Mouse (Mus musculus): ENCODE data around the gene Asb16.

Gene Asb16

DNA sequence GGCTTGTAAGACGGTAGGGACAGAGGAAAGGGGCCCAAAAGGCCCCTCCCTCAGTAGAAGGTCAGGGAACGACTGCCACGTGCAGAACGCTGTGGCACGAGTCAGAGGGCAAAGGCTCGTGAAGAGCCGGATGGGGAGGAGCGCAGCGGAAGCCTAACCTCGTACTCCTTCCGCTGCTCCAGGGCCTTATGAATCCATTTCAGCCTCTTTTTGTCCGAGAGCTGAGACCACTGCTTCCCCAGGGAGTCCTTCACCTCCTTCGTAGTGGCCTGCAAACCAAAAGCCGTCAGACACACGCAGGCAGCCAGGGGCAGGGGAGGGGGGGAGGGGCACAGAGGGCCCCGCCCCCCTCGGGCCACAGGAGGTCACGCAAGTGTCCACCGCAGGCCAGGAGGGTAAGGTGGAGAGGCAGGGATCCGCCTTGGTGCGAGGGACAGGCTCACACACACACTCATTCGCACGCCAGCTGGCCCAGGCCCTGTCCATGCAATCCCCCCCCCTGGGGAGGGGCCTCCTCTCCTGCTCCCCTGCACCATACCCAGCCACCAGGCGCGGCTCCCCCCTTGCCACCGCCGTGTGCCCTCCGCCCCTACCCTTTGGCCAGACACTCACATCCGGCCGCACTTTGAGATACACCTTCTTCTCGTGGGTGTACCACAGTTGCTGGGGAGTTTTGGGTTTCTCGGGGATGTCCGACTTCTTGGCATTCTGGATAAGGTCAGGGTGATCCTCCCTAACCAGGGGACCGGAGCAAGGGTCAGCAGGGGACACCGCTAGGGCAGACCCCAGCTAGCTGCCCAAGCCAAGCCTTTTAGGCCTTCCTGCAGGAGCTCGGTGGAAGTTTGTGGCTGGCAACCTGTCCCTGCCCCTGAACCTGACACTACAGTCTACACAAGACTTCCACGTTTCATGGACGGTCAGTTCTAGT is 42.5 kb downstream of the Asb16 start:
- DNase-seq (ENCODE audit: low spot score in 2 of 2), result no peak

- DNase-seq (ENCODE audit: low spot score in 2 of 2), result no peak
These were observed 43.4 kb downstream of the Asb16 start for GRCm38 (mm10) chr11:102311966-102312365.

- DNase-seq (ENCODE audit: low spot score in 2 of 2), result no peak
These were observed 44.0 kb downstream of the Asb16 start for GRCm38 (mm10) chr11:102312586-102312985.

- DNase-seq (ENCODE audit: low spot score in 2 of 2), result no peak
These were observed 45.8 kb downstream of the Asb16 start for GRCm38 (mm10) chr11:102314321-102314720.

GRCm38 (mm10) chr11:102315690-102316571 is 47.4 kb downstream of the Asb16 start:
- no peak for DNase-seq (ENCODE audit: low spot score in 2 of 2)

- DNase-seq (ENCODE audit: low spot score in 2 of 2), result peak; percentile 79 to 82
These were observed 48.2 kb downstream of the Asb16 start for GRCm38 (mm10) chr11:102316572-102317297.

DNA sequence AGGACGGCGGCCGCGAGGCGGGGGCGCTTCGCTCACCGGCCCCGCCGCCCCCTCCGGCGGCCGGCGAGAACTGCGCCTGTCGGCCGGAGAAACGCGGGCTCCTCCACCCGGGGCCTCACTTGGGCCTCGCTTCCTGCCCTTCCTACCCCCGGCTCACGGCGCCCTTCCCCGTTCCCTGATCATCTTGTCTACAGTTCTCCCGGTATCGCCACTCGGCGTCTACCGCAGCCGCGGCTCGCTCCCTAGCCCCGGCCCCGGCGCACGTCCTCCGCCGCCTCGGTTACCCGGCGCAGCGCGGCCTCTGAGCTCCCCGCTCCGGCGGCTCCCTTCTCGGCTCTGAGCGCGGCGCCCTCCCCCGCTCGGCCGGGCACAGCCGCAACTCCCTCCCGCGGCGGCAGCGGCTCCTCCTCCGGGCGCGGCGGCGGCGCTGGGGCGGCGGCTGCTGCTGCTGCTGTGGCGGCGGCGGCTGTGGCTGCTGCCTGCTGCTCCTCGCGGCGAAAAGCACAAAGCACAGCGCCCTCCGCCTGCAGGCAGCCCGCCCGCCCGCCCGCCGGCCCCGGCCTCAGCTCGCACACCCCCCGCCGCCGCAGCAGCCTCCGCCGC is 48.9 kb downstream of the Asb16 start:
- DNase-seq (ENCODE audit: low spot score in 2 of 2), result peak; percentile 47 to 62

DNA sequence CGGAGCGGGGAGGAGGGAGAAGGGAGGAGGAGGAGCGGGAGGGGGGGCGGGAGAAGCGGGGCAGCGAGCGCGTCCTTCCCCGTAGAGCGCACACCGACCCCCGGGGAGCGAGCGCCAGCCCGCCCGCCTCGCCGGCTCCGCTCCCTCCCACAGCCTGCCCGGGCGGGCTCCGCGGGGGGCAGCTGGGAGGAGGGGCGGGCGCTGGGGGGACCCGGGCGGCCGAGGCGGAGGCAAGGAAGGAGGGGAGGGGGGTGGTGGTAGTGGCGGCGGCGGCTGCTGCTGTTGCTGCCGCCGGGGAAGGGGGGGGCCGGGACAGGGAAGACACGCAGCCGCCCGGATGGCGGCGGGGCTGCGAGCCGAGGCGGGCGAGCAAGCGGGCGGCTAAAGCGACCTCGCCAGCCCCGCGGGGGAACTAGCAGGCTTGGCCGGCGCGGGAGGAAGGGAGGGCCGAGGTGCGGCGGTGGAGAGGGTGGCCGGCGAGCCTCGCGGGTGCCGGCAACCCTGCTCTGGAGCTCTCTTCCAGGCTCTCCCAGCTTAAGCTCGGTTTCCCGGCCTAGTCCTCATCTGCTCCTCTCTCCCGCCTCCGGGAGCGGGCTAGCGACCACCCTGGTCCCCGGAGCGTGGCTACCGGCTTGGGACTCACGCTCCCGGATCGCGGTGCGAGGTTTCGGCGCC is 49.5 kb downstream of the Asb16 start:
- DNase-seq (ENCODE audit: low spot score in 2 of 2), result peak; percentile 37 to 39

- peak; percentile 47 to 51 for DNase-seq (ENCODE audit: low spot score in 2 of 2)
These were observed 50.2 kb downstream of the Asb16 start for GRCm38 (mm10) chr11:102318576-102319409.

- DNase-seq (ENCODE audit: low spot score in 2 of 2), result peak; percentile 84 to 85
These were observed 50.9 kb downstream of the Asb16 start, which contains the start of gene Ubtf for GRCm38 (mm10) chr11:102319410-102319792. Ubtf (minus strand) TSS chr11:102319742.

DNA sequence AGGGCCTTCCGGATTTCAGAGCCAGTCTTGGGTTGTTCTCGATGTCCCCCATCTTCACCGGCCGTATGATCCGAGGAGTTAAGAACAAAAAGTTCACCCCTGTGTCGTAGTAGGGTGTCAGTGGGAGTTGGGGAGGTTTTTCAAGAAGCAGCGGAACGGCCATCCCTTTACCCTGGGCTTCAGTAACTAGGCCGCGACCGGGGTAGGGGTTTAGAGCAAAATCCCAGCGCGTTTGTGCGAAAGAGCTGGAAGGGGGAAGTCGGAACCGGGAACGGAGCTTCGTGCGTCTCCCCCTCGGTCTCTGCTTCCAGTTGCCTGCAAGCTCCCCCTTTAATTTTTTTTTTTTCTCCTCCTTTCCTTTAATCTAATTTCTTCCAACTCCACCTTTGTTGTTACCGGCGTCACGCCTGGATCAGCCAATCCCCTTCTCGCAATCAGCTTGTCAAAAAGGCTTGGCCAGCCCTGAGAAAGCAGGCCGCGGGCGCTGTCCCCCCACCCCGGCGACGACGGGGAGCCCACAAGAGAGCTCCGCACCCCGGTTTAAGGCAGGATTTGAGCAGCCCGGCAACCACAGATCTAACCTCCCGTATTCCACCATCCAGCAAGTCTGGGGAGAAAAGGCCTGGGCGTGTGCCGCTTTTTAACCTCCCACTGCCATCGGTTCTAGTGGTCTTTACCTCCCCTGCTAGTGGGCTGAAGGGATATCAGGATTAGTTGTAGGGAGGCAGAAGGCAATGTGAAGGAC is 51.6 kb downstream of the Asb16 start:
- DNase-seq (ENCODE audit: low spot score in 2 of 2), result peak; percentile 92 to 94

- DNase-seq (ENCODE audit: low spot score in 2 of 2), result peak in 1 of 2 experiments; percentile 89
These were observed 52.1 kb downstream of the Asb16 start for GRCm38 (mm10) chr11:102320686-102321005.

GRCm38 (mm10) chr11:102321931-102322330 is 53.4 kb downstream of the Asb16 start:
- DNase-seq (ENCODE audit: low spot score in 2 of 2), result no peak

DNA sequence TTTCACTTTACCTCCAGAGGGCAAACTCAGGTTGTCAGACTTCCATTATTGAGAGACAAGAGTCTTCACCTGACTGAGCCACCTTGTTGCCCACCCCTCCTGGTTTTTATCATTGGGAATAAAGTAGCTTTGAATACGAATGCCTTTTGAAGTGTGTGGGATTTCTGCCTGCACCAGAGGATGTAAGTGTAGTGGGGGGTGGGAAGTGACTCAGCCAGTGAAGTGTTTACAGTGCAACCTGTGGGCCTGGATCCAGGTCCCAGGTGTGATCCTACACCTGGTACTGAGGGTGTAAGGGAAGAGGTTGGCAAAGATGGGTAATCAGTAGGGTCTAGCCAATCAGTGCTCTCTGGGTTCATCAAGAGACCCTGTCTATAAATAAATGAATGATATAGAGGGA is 55.0 kb downstream of the Asb16 start:
- DNase-seq (ENCODE audit: low spot score in 2 of 2), result no peak

GRCm38 (mm10) chr11:102327250-102327649 is 58.7 kb downstream of the Asb16 start:
- DNase-seq (ENCODE audit: low spot score in 2 of 2), result no peak

DNA sequence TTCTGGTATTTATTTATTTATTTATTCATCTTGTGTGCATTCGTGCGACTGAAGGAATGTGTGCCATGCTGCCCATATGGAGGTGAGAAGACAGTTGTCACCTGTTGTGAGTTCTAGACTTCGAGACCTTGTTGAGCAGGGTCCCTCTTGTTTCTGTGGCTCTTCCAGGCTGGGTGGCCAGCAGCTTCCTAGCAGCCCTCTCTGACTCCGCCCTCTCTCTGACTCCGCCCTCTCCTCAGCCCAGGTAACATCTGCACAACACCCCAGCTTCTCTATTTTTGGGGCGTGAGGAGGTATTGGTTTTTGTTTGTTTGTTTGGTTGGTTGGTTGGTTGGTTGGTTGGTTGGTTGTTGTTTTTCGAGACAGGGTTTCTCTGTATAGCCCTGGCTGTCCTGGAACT is 59.3 kb downstream of the Asb16 start:
- no peak for DNase-seq (ENCODE audit: low spot score in 2 of 2)
